Mouse (Mus musculus) layer of hippocampus, adult 9-11 months (tissue): ENCODE results near the gene Col24a1.

Experiments
- DNase-seq: peaks from one replicate; pipeline ENCODE4 v3.0.0; 2022

Gene Col24a1

DNA sequence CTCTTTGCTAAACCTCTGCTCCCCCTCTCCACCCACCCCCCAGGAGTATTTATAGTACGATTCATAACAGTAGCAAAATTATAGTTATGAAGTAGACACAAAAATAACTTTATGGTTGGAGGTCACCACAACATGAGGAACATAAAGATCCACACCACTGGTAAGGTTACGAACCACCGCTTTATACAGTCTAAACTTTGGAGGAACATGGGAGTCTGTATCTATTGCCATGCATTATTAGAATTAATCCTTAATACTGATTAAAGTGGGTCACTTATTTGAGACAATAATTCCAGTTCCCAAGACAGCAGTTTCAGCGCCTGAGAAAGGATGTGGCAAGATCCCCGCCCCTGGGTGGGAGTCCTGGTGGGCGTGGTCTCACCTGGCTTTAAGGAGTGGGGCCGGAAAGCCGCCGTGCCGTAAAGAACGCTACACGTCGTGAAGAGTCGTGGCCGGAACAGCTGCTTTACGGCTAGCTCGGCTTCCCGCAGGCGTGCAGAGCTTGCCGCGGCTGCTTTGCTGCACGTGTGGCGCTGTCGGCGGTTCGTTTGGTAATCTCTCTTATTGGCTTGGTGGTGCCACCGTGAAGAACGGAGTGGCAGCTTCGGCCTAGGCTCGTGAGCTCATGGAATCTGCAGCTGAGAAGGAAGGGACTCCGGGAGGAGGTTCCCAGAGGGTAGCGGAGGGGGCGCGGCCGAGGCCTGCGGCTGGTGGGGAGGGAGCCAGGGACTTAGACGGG is 283.6 kb downstream of the Col24a1 start, which contains the start of gene Znhit6:
Gene Znhit6 (plus strand): TSS at position 463 of the 739 bp plus-strand sequence.
- DNase-seq = peak; percentile 95

DNA sequence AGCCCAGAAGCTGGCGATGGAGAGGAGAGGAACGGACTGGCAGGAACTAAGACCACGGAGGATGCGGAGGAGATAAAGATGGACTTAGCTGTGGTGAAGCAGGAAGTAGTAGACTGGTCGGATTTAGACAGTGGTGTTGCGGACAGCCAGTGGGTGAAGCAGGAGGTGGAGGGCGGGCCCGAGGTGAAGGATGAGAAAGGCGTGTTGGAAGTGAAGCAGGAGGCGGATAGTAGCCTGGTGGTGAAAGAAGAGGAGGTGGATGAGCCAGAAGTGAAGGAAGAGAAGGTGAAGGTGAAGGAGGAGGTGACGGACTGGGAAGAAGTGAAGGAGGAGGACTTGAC is 284.2 kb downstream of the Col24a1 start:
- no peak for DNase-seq

DNA sequence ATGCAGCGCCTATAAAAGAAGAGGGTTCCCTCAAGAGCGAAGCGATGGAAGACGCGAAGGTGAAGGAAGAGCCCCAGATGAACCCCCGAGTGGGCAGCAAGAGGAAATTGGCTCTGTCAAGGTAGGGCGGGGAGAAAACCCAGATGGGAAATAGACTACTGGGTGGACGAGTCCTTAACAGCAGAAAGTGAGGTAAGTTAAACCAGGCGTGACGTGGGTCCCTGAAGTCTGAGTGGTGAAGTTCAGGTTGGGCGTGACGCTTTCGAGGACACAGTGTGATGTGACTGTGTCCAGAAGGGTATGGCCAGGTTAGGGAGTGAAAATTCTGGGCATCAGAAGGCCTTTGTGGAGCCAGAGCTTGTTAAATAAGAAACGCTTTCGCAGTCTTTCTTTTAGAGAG is 284.6 kb downstream of the Col24a1 start:
- no peak for DNase-seq

DNA sequence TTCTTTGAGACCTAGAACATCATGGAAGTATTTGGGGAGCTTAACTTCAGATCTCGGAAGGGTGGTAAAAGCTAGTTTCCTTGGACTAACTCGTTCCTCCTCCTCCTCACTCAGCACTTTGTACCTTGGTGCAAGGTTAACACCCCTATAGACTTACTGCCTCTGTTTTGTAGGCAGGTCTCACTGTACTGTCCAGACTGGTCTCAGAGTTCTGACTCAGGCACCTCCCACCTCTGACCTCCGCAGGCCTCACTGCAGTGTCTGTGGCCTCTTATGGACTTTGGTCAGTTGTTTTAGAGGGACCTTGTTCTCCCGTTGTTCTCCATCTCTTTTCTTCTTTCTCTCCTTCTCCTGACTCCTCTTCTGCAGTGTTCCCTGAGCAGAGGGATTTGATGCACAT is 290.8 kb downstream of the Col24a1 start:
- no peak for DNase-seq

DNA sequence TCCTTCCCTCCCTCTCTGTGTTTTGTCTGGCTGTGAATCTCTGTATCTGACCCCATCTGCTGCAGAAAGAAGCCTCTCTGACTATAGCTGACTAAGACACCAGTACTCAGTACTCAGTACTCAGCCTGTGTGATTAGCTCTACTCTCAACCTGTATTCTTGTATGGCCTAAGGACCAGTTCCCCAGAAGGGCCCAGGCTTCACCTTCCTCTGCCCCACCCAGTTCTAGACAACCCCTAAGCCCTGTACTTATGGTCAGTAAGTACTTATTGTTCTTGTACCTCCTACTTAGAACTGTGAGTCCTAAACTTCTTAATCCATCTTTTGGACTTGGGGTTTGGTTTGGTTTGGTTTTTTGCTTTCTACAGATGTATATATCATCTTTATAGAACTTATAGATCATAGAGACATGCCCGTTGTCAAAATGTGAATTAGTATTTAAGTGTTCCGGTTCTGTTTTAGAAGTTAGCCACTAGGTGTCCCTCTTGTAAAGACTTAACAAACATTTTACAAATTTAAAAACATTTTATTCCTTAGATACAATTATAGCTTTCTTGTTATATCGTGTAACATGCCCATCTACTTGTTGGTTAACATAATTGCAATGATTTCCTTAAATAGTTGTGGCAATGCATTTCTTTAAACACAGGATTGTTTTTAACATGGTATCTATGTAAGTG is 291.4 kb downstream of the Col24a1 start:
- DNase-seq = no peak

DNA sequence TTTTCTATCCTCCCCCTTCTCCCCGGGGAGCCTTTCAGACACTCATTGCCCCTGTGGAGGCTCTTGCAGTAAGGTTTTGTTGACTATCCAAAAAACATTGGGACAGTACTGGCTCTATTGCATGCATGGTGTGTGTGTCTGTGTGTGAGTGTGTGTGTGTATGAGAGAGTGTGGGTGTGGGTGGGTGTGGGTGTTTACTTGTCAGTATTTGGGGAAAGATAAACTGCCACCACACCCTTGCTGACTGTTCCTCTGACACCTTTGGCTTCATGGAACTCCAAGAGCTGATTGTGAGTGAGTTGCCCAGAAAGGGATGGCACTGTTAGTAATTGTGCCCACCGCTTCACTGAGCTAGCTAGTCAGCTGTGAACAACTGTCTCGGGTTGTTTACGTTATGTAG is 298.3 kb downstream of the Col24a1 start:
- no peak for DNase-seq

DNA sequence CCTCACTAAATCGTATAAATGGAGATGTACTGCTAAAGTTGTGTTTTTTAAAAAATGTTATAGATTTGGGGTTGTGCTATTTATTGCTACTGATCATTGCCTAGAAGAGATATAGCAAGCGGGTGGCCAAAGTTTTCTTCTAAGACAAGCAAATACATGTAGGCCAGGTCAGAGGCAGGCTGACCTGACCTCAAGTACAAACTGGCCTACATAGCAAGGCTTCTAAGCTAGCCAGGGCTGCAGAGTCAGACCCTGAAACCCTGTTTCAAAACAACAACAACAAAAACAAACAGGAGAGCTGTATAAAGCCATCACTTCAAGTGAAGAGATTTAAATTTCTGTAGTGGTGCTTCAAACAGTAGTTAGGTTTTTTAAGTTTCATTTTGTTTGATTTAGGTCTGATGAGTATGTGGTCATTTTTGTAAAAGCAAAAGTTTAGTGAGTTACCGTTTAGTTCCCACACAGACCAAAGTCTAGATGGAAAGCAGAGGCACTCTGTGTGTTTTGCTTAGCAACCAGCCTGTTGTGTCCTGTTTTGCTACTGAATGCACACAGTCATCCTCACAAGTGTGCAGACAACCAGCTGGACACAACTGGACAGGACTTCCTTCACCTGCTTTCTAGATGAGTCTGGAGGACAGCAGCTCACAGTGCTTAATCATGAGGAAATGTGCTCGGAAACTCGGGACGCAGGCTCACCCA is 299.7 kb downstream of the Col24a1 start:
- DNase-seq = no peak

DNA sequence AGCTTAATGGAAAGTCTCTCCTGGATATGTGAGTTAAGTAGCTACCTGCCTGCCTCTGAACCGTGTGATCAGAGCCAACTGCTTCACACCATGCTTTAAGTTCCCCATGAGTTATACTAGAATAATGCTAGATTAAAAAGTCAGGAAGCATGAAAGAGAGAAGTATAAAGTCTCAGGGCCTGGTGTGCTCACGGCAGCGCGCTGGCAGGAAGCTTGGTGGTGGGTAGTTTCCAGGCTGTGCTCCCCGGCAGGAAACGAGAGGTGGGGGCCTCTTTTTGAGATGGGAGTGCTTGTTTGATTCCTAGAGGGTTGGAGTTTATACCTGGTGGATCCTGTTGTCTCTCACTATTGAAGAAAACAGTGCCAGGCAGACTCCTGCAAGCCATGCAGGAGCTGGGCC is 303.1 kb downstream of the Col24a1 start:
- DNase-seq = no peak

DNA sequence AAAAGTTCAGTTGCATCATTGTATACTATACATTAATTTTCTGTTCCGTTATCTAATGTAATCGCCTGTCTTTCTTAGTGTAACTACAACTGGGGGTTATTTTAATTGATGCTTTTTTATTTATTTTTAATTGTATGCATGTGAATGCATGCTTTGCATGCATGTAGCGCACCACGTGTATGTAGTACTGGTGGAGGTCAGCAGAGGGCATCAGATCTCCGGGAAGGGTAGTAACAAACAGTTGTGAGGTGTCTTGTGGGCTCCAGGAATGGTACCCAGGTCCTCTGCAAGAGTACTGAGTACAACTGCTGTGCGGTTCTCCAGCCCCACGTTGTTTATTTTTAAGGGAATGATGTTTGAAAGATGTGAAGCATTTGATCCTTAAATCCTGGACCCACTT is 306.8 kb downstream of the Col24a1 start:
- DNase-seq = no peak

DNA sequence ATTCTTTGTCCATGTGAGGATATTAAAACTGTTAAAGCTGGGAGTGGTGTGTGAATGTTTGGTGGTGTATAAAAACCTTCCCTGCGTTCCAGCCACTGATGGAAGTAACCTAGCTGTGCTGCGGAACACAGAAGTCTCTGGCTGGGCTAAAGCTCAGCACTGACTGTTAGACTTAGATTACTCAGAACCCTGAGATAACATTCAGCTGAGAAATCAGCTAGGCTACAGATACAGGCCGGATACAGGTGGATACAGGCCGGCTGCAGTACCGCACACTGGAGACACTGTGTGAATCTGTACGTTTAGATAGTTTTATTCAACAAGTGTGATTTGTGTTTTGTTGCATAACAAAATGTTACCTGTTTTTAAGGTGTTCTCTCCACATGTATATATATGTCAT is 308.5 kb downstream of the Col24a1 start:
- DNase-seq = no peak

DNA sequence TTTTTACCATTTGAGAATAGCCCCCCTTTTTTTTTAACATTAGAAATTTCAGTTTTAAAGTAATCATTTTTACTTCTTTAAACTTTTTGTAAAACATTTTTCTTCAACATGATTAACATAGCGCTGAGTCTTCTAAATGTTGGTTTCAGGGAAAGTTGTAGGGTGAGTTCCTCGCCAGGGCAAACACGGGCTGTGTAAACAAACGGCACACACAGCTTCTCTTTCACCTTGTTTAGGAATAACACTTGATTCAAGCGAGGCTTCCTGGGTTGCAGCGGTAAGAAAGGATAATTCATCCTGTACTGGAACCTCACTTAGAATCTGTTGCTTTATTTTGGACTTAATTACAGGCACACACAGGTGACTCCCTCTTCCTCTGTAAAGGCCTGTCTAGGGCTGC is 309.1 kb downstream of the Col24a1 start:
- DNase-seq = no peak
